Mouse (Mus musculus) heart, postnatal 0 days (tissue): ENCODE results near the gene Kdm2b.

Experiments used
- CTCF ChIP-seq: IDR thresholded peaks from 2 replicates; pipeline ENCODE4 v1.5.1; 2016; ENCODE audit warnings: antibody characterized with exemption, control low read depth, low read depth
- EP300 ChIP-seq: IDR thresholded peaks from 2 replicates; pipeline ENCODE4 v1.6.1; 2016; ENCODE audit warnings: antibody characterized with exemption, low read depth

GRCm38 (mm10) chr5:123035089-123035488, 45.5 kb upstream of the Kdm2b start:
- no peak for TF ChIP-seq CTCF
- no peak for TF ChIP-seq EP300
